Mouse (Mus musculus) limb, embryonic 12.5 days (tissue): ENCODE results near the gene Styk1. TPM values are rescaled to one million over a fixed set of nuclear protein-coding genes. Genes with fewer than 3 reads are reported as not detected.
A peak's percentile ranks its signal among the peaks of the same experiment; 100 is the strongest.

ENCODE experiments used
- ATAC-seq: fragments of 200-750 bp; cut with Nextera tagmentation; 2 replicates; pipeline ENCODE4 v1.8.0; 2017; ENCODE audit warnings: low read depth, moderate TSS enrichment; ENCODE audit not compliant: insufficient number of reproducible peaks, insufficient read depth, low FRiP score, low TSS enrichment
- H3K27ac ChIP-seq: fragments of 300-500 bp; sonication (generic); 2 replicates; pipeline ENCODE4 v1.5.1; 2016; ENCODE audit warnings: mild to moderate bottlenecking, moderate library complexity
- H3K27me3 ChIP-seq: fragments of 300-500 bp; sonication (generic); 2 replicates; pipeline ENCODE4 v1.6.1; 2016; ENCODE audit warnings: mild to moderate bottlenecking, moderate library complexity
- H3K36me3 ChIP-seq: fragments of 300-500 bp; sonication (generic); 2 replicates; pipeline ENCODE4 v1.6.1; 2016; ENCODE audit warnings: mild to moderate bottlenecking, moderate library complexity
- H3K4me1 ChIP-seq: fragments of 300-500 bp; sonication (generic); replicated peaks from 2 replicates; pipeline ENCODE4 v1.6.1; 2016
- H3K4me2 ChIP-seq: fragments of 300-500 bp; sonication (generic); 2 replicates; pipeline ENCODE4 v1.6.1; 2016; ENCODE audit warnings: mild to moderate bottlenecking, moderate library complexity
- H3K4me3 ChIP-seq: fragments of 300-500 bp; sonication (generic); replicated peaks from 2 replicates; pipeline ENCODE4 v1.5.1; 2016; ENCODE audit warnings: mild to moderate bottlenecking
- H3K9ac ChIP-seq: fragments of 300-500 bp; sonication (generic); replicated peaks from 2 replicates; pipeline ENCODE4 v1.6.1; 2016; ENCODE audit warnings: mild to moderate bottlenecking, moderate library complexity
- H3K9me3 ChIP-seq: fragments of 300-500 bp; sonication (generic); 2 replicates; pipeline ENCODE4 v1.6.1; 2016; ENCODE audit warnings: mild to moderate bottlenecking, moderate library complexity
- WGBS: fragments of 180-500 bp; shearing (Covaris S2); methylation state at CpG from one replicate; pipeline ENCODE4 v1.1.7; 2016; 5-methylcytosine and 5-hydroxymethylcytosine counted together
- polyA plus RNA-seq: library from polyadenylated mRNA; unstranded; fragments of >200 nt; fragmentation: Nextera tagmentation; extraction: Ambion mirVana; gene quantifications from 2 replicates; pipeline ENCODE4 v1.2.1, GENCODE M21; 2016

The Styk1 gene
- polyA plus RNA-seq, 1 experiment from 2014 or later: 3.2 TPM

GRCm38 (mm10) chr6:131321854-131322639 lies 31.4 kb downstream of the Styk1 start:
- H3K4me2 ChIP-seq: no peak overlapping the region
- no peaks in the 10 kb centered on the region for H3K4me1 ChIP-seq
- no peaks in the 10 kb centered on the region for H3K27me3 ChIP-seq
- H3K4me3 ChIP-seq: no peak overlapping the region
- no peaks in the 10 kb centered on the region for H3K9me3 ChIP-seq
- no peak overlapping the region for H3K27ac ChIP-seq
- WGBS: 77% methylated on average over 3 of the region's 3 CpGs
- H3K36me3 ChIP-seq: no peaks in the 10 kb centered on the region
- no peak overlapping the region for H3K9ac ChIP-seq
- no peak for ATAC-seq

- Histone ChIP-seq H3K27ac (no peak overlapping the region), H3K4me3 (no peak overlapping the region), H3K36me3 (no peaks in the 10 kb centered on the region), H3K9ac (no peak overlapping the region), H3K4me1 (no peaks in the 10 kb centered on the region), H3K27me3 (no peaks in the 10 kb centered on the region), H3K4me2 (no peak overlapping the region), H3K9me3 (no peaks in the 10 kb centered on the region)
- 85% methylated on average over 7 of the region's 7 CpGs for WGBS
- no peak for ATAC-seq
Measured at GRCm38 (mm10) chr6:131316155-131317101, 37.0 kb downstream of the Styk1 start.

- no peaks in the 10 kb centered on the region for H3K27me3 ChIP-seq
- H3K27ac ChIP-seq: no peak overlapping the region
- H3K9ac ChIP-seq: no peak overlapping the region
- H3K36me3 ChIP-seq: no peaks in the 10 kb centered on the region
- 77% methylated on average over 3 of the region's 3 CpGs for WGBS
- H3K4me1 ChIP-seq: no peaks in the 10 kb centered on the region
- H3K4me2 ChIP-seq: no peak overlapping the region
- no peaks in the 10 kb centered on the region for H3K9me3 ChIP-seq
- H3K4me3 ChIP-seq: no peak overlapping the region
- no peak for ATAC-seq
Measured at GRCm38 (mm10) chr6:131308031-131308430, 45.4 kb downstream of the Styk1 start.

GRCm38 (mm10) chr6:131304776-131305175 lies 48.6 kb downstream of the Styk1 start:
- no peaks in the 10 kb centered on the region for H3K9me3 ChIP-seq
- no peak overlapping the region for H3K4me2 ChIP-seq
- no peak overlapping the region for H3K4me3 ChIP-seq
- H3K36me3 ChIP-seq: no peaks in the 10 kb centered on the region
- no peak overlapping the region for H3K9ac ChIP-seq
- no peaks in the 10 kb centered on the region for H3K4me1 ChIP-seq
- H3K27ac ChIP-seq: no peak overlapping the region
- no peak for ATAC-seq
- H3K27me3 ChIP-seq: no peaks in the 10 kb centered on the region
- WGBS: 69% methylated on average over 3 of the region's 3 CpGs

GRCm38 (mm10) chr6:131298531-131298930 lies 54.9 kb downstream of the Styk1 start:
- no peak overlapping the region for H3K4me3 ChIP-seq
- H3K4me2 ChIP-seq: no peak overlapping the region
- H3K9ac ChIP-seq: no peak overlapping the region
- H3K27ac ChIP-seq: no peak overlapping the region
- H3K4me1 ChIP-seq: no peaks in the 10 kb centered on the region
- no peaks in the 10 kb centered on the region for H3K36me3 ChIP-seq
- H3K9me3 ChIP-seq: no peaks in the 10 kb centered on the region
- no peaks in the 10 kb centered on the region for H3K27me3 ChIP-seq
- no peak for ATAC-seq

- no peaks in the 10 kb centered on the region for H3K36me3 ChIP-seq
- 83% methylated on average over 5 of the region's 5 CpGs for WGBS
- H3K9me3 ChIP-seq: no peaks in the 10 kb centered on the region
- no peaks in the 10 kb centered on the region for H3K27me3 ChIP-seq
- no peak overlapping the region for H3K9ac ChIP-seq
- H3K4me2 ChIP-seq: no peak overlapping the region
- no peak overlapping the region for H3K4me3 ChIP-seq
- H3K4me1 ChIP-seq: peaks cover 6% of the 10 kb centered on the region
- H3K27ac ChIP-seq: no peak overlapping the region
- ATAC-seq: no peak
Measured at GRCm38 (mm10) chr6:131294435-131295112, 58.8 kb downstream of the Styk1 start.

- H3K27me3 ChIP-seq: no peaks in the 10 kb centered on the region
- no peak overlapping the region for H3K4me3 ChIP-seq
- no peak overlapping the region for H3K27ac ChIP-seq
- peaks cover 6% of the 10 kb centered on the region for H3K4me1 ChIP-seq
- ATAC-seq: no peak
- H3K36me3 ChIP-seq: no peaks in the 10 kb centered on the region
- no peak overlapping the region for H3K4me2 ChIP-seq
- H3K9ac ChIP-seq: no peak overlapping the region
- no peaks in the 10 kb centered on the region for H3K9me3 ChIP-seq
- 89% methylated on average over 5 of the region's 5 CpGs for WGBS
Measured at GRCm38 (mm10) chr6:131293916-131294315, 59.5 kb downstream of the Styk1 start.

GRCm38 (mm10) chr6:131292991-131293788 lies 60.2 kb downstream of the Styk1 start, which contains the start of gene Magohb:
Magohb (minus strand) TSS chr6:131293244.
- ATAC-seq: peak; percentile 74

GRCm38 (mm10) chr6:131292276-131292990 lies 61.0 kb downstream of the Styk1 start:
- WGBS: 23% methylated on average over 10 of the region's 10 CpGs
- Histone ChIP-seq H3K27me3 (no peaks in the 10 kb centered on the region), H3K27ac (peak overlapping the region; percentile 56; the same call in 1 of the 2 replicates), H3K4me2 (peak overlapping the region; percentile 59), H3K9me3 (no peaks in the 10 kb centered on the region), H3K4me1 (peaks cover 6% of the 10 kb centered on the region), H3K4me3 (peak overlapping the region; percentile 63), H3K9ac (peak overlapping the region; percentile 78), H3K36me3 (peaks cover 9% of the 10 kb centered on the region)
- ATAC-seq: peak; percentile 24; the same call in 1 of the 2 replicates

More at GRCm38 (mm10) chr6:131292991-131293788, 60.2 kb downstream of the Styk1 start, which contains the start of gene Magohb:
- Histone ChIP-seq H3K9me3 (no peaks in the 10 kb centered on the region), H3K4me2 (peak within 1 kb of the TSS; percentile 59), H3K27ac (peak within 1 kb of the TSS; percentile 56; the same call in 1 of the 2 replicates), H3K9ac (peak within 1 kb of the TSS; percentile 78), H3K36me3 (peaks cover 2% of the 10 kb centered on the region), H3K4me1 (peaks cover 6% of the 10 kb centered on the region), H3K4me3 (peak within 1 kb of the TSS; percentile 63), H3K27me3 (no peaks in the 10 kb centered on the region)
- 2% methylated on average over 51 of the region's 51 CpGs for WGBS

GRCm38 (mm10) chr6:131290430-131290829 lies 63.0 kb downstream of the Styk1 start:
- no peak overlapping the region for H3K4me2 ChIP-seq
- ATAC-seq: no peak
- H3K36me3 ChIP-seq: peaks cover 28% of the 10 kb centered on the region
- no peak overlapping the region for H3K4me3 ChIP-seq
- H3K27ac ChIP-seq: no peak overlapping the region
- H3K27me3 ChIP-seq: no peaks in the 10 kb centered on the region
- 24% methylated on average over 2 of the region's 2 CpGs for WGBS
- H3K9ac ChIP-seq: no peak overlapping the region
- H3K9me3 ChIP-seq: no peaks in the 10 kb centered on the region
- H3K4me1 ChIP-seq: peaks cover 6% of the 10 kb centered on the region
